ENCODE assay signal across 22 mouse cellular contexts in the genomic region with DNA sequence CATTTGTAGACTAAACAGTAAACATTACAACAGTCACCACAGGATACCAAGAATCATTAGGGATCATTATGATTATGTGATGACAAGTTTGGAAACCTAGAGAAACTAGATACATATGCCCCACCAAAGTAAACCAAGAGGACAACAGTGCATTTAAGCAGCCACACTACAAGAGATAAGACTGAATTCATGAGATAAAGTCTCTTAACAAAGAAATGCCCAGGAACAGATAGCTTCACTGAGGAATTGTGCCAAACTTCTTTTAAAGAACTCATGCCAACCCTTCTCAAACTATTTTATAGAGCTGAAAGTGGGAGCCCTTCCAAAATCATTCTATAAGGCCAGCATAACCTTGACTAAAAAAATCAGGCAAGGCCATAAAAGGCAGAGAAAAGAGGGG.
A peak's percentile ranks its signal among the peaks of the same experiment; 100 is the strongest.
DNase-seq lines count a peak whose midpoint lies in the region; ATAC-seq and TF ChIP-seq lines count a peak whose summit lies in the region.
"Had no signal": no experiment of that assay in that cellular context is flagged by ENCODE, and none has a peak within 500 bp of the region (broad histone marks: within the 10 kb centered on the region; RNA-seq: fewer than 3 reads in every experiment).

No protein-coding gene starts in this region.

- no peak for TF ChIP-seq POLR2A in MEL (IDR thresholded peaks at IDR 0.05; ENCODE audit: control insufficient read depth in 1 of 2, insufficient read depth in 1 of 2, low read depth in 1 of 2, low read length in 2 of 2, poor library complexity in 1 of 2)

- TF ChIP-seq RAD21 in MEL (IDR thresholded peaks at IDR 0.05; ENCODE audit: low read depth, low read length), result no peak

- H3K4me3 ChIP-seq in lung, embryonic 14.5 days (ENCODE audit: low read depth, low read length), result no peak overlapping the region
- no peak overlapping the region for H3K4me3 ChIP-seq in lung, postnatal 0 days (ENCODE audit: low read depth, low read length)
- H3K4me3 ChIP-seq in midbrain, embryonic 11.5 days (ENCODE audit: low read depth, low read length), result no peak overlapping the region
- no peak overlapping the region for H3K4me3 ChIP-seq in midbrain, embryonic 15.5 days
- no peak overlapping the region for H3K4me3 ChIP-seq in MEL (ENCODE audit: control insufficient read depth in 1 of 2, insufficient read depth in 1 of 2, low read depth in 2 of 2, low read length in 2 of 2)

- no peaks in the 10 kb centered on the region for H3K9me3 ChIP-seq in lung, embryonic 14.5 days (ENCODE audit: low read depth, low read length)
- no peaks in the 10 kb centered on the region for H3K9me3 ChIP-seq in lung, postnatal 0 days (ENCODE audit: low read length)
- H3K9me3 ChIP-seq in midbrain, embryonic 11.5 days (ENCODE audit: control insufficient read depth, low read length), result no peaks in the 10 kb centered on the region
- H3K9me3 ChIP-seq in midbrain, embryonic 15.5 days, result no peaks in the 10 kb centered on the region
- no peaks in the 10 kb centered on the region for H3K9me3 ChIP-seq in MEL (replicated peaks; ENCODE audit: insufficient read depth, low read length)

- H3K4me2 ChIP-seq in lung, embryonic 14.5 days, result no peak overlapping the region
- H3K4me2 ChIP-seq in lung, postnatal 0 days (replicated peaks; ENCODE audit: low read depth, low read length), result no peak overlapping the region
- no peak overlapping the region for H3K4me2 ChIP-seq in midbrain, embryonic 11.5 days
- no peak overlapping the region for H3K4me2 ChIP-seq in midbrain, embryonic 15.5 days

- H3K36me3 ChIP-seq in lung, embryonic 14.5 days (ENCODE audit: insufficient read depth), result no peaks in the 10 kb centered on the region
- no peaks in the 10 kb centered on the region for H3K36me3 ChIP-seq in lung, postnatal 0 days (ENCODE audit: insufficient read depth, low read length)
- no peaks in the 10 kb centered on the region for H3K36me3 ChIP-seq in midbrain, embryonic 11.5 days (ENCODE audit: control insufficient read depth, insufficient read depth, low read length)
- no peaks in the 10 kb centered on the region for H3K36me3 ChIP-seq in midbrain, embryonic 15.5 days (replicated peaks)
- peaks cover 0 to 8% of the 10 kb centered on the region in 2 experiments; a peak in 2 of 4 replicates for H3K36me3 ChIP-seq in MEL (ENCODE audit: control insufficient read depth in 1 of 2, insufficient read depth in 2 of 2, low read length in 2 of 2)
- H3K36me3 ChIP-seq: G1E had no signal

- no peak overlapping the region for H3K27ac ChIP-seq in lung, embryonic 14.5 days (ENCODE audit: low read depth)
- no peak overlapping the region for H3K27ac ChIP-seq in lung, postnatal 0 days (ENCODE audit: low read length)
- H3K27ac ChIP-seq in midbrain, embryonic 11.5 days (ENCODE audit: low read depth, low read length), result no peak overlapping the region
- no peak overlapping the region for H3K27ac ChIP-seq in midbrain, embryonic 15.5 days
- no peak overlapping the region for H3K27ac ChIP-seq in MEL (ENCODE audit: control insufficient read depth, low read depth, low read length)

- H3K27me3 ChIP-seq in lung, embryonic 14.5 days (ENCODE audit: insufficient read depth, low read length), result no peaks in the 10 kb centered on the region
- H3K27me3 ChIP-seq in lung, postnatal 0 days (replicated peaks; ENCODE audit: insufficient read depth, low read length), result no peaks in the 10 kb centered on the region
- H3K27me3 ChIP-seq in midbrain, embryonic 11.5 days (ENCODE audit: control insufficient read depth, insufficient read depth, low read length), result no peaks in the 10 kb centered on the region
- no peaks in the 10 kb centered on the region for H3K27me3 ChIP-seq in midbrain, embryonic 15.5 days (replicated peaks)
- H3K27me3 ChIP-seq in MEL (ENCODE audit: control insufficient read depth in 1 of 2, insufficient read depth in 2 of 2, low read length in 2 of 2), result no peaks in the 10 kb centered on the region
- H3K27me3 ChIP-seq: CH12.LX, Patski had no signal

- no peak for TF ChIP-seq EP300 in lung, postnatal 0 days (IDR thresholded peaks at IDR 0.05)
- peak; percentile 73 to 74; a peak in 3 of 4 replicates for TF ChIP-seq EP300 in MEL (IDR thresholded peaks at IDR 0.05; ENCODE audit: low read depth in 1 of 2, low read length in 2 of 2)

- ATAC-seq in lung, embryonic 14.5 days (ENCODE audit: insufficient read depth), result no peak
- ATAC-seq in lung, postnatal 0 days, result no peak
- ATAC-seq in midbrain, embryonic 11.5 days (ENCODE audit: low FRiP score), result no peak
- ATAC-seq in midbrain, embryonic 15.5 days (replicated peaks), result no peak
- ATAC-seq: activated CD4-positive, CD25-positive, alpha-beta regulatory T cell, adult 4 months; CD4-positive, CD25-positive, alpha-beta regulatory T cell, adult 4 months; Patski had no signal

- no peaks in the 10 kb centered on the region for H3K4me1 ChIP-seq in lung, embryonic 14.5 days (ENCODE audit: insufficient read depth)
- no peaks in the 10 kb centered on the region for H3K4me1 ChIP-seq in lung, postnatal 0 days (ENCODE audit: insufficient read depth, low read depth, low read length)
- no peaks in the 10 kb centered on the region for H3K4me1 ChIP-seq in midbrain, embryonic 11.5 days (ENCODE audit: control insufficient read depth, insufficient read depth, low read length)
- no peaks in the 10 kb centered on the region for H3K4me1 ChIP-seq in midbrain, embryonic 15.5 days
- H3K4me1 ChIP-seq in MEL (ENCODE audit: control insufficient read depth in 1 of 2, insufficient read depth in 2 of 2, low read length in 2 of 2), result peaks cover 0 to 2% of the 10 kb centered on the region in 2 experiments; a peak in 1 of 4 replicates

- no peaks in the 10 kb centered on the region for H3K79me2 ChIP-seq in MEL (ENCODE audit: control insufficient read depth, insufficient read depth, low read length, poor library complexity)

- no peak overlapping the region for H3K9ac ChIP-seq in lung, embryonic 14.5 days
- H3K9ac ChIP-seq in lung, postnatal 0 days (replicated peaks; ENCODE audit: low read depth), result no peak overlapping the region
- H3K9ac ChIP-seq in midbrain, embryonic 11.5 days (ENCODE audit: low read length), result no peak overlapping the region
- no peak overlapping the region for H3K9ac ChIP-seq in midbrain, embryonic 15.5 days
- no peak overlapping the region for H3K9ac ChIP-seq in MEL (ENCODE audit: control insufficient read depth, low read depth, low read length, poor library complexity, severe bottlenecking)

- TF ChIP-seq CTCF in lung, embryonic 14.5 days (IDR thresholded peaks at IDR 0.05; ENCODE audit: low read depth), result no peak
- TF ChIP-seq CTCF in lung, postnatal 0 days (IDR thresholded peaks at IDR 0.05), result no peak
- TF ChIP-seq CTCF in MEL (IDR thresholded peaks at IDR 0.05 in 2 of 3, conservative IDR thresholded peaks at IDR 0.05 in 1 of 3; ENCODE audit: control insufficient read depth in 1 of 3, insufficient read depth in 1 of 3, low read depth in 2 of 3, low read length in 3 of 3, poor library complexity in 1 of 3, severe bottlenecking in 1 of 3), result no peak

- peak; percentile 16 for DNase-seq in lung, embryonic 14.5 days
- no peak for DNase-seq in lung, postnatal 0 days (ENCODE audit: low spot score)
- peak; percentile 35 for DNase-seq in midbrain, embryonic 11.5 days (ENCODE audit: low spot score, missing footprints)
- peak; percentile 23 for DNase-seq in MEL (ENCODE audit: low read depth, low spot score)
- DNase-seq in frontal cortex, postnatal 25 days (ENCODE audit: low spot score in 2 of 2), result no peak
- DNase-seq: adrenal gland, adult 2 months; adrenal gland, adult 8-10 months; adrenal gland, postnatal 10 days; adrenal gland, postnatal 14 days; adrenal gland, postnatal 25 days; adrenal gland, postnatal 36 days; B cell, adult 2 months; cerebellum, adult 11 months; cerebellum, adult 11-12 months; cerebellum, adult 18-20 months; cerebellum, adult 2 months had no signal

TF ChIP-seq in MEL, 35 proteins besides CTCF, POLR2A, EP300 and RAD21:
- TF ChIP-seq RCOR1 (IDR thresholded peaks at IDR 0.05; ENCODE audit: low read depth, low read length) (peak; percentile 70), GATA1 (IDR thresholded peaks at IDR 0.05; ENCODE audit: low read depth, low read length) (peak; percentile 84), CHD1 (IDR thresholded peaks at IDR 0.05; ENCODE audit: low read depth, low read length) (no peak), HCFC1 (IDR thresholded peaks at IDR 0.05; ENCODE audit: low read depth, low read length) (no peak), MYB (IDR thresholded peaks at IDR 0.05; ENCODE audit: low read depth, low read length) (no peak), ZC3H11A (IDR thresholded peaks at IDR 0.05; ENCODE audit: low read depth, low read length) (no peak), TCF12 (IDR thresholded peaks at IDR 0.05; ENCODE audit: low read depth, low read length) (peak; percentile 74; the same call in 1 of the 2 replicates), ELF1 (IDR thresholded peaks at IDR 0.05; ENCODE audit: low read depth, low read length) (no peak), ZMIZ1 (IDR thresholded peaks at IDR 0.05; ENCODE audit: low read depth, low read length) (no peak), NELFE (IDR thresholded peaks at IDR 0.05; ENCODE audit: low read depth, low read length) (no peak), SMC3 (IDR thresholded peaks at IDR 0.05; ENCODE audit: low read depth, low read length) (no peak), USF1 (IDR thresholded peaks at IDR 0.05; ENCODE audit: low read depth, low read length) (0 out of 2 replicates have a peak, but pooled peaks have one; percentile 11), ETS1 (IDR thresholded peaks at IDR 0.05; ENCODE audit: low read depth, low read length) (peak; percentile 64), E2F4 (IDR thresholded peaks at IDR 0.05; ENCODE audit: borderline replicate concordance, low read depth, low read length) (no peak), SIN3A (IDR thresholded peaks at IDR 0.05; ENCODE audit: low read length) (peak; percentile 48)

Comparison
In these comparisons a context has a peak if more than half of its experiments do, and no peak if none do; other contexts are left out.
1. DNase-seq: peak in lung, embryonic 14.5 days (single experiment), midbrain, embryonic 11.5 days (single experiment) and MEL (single experiment); none in lung, postnatal 0 days (single experiment) and frontal cortex, postnatal 25 days (0 of 2).